Mouse (Mus musculus): Measurements from ENCODE around the gene 4930522H14Rik. TPM values are rescaled to one million over a fixed set of nuclear protein-coding genes. Genes with fewer than 3 reads are reported as not detected.

Gene 4930522H14Rik
- total RNA-seq (2021) = not detected
- long read RNA-seq, experiment 1 = 0 reads
- long read RNA-seq, experiment 2 = 0 reads

DNA sequence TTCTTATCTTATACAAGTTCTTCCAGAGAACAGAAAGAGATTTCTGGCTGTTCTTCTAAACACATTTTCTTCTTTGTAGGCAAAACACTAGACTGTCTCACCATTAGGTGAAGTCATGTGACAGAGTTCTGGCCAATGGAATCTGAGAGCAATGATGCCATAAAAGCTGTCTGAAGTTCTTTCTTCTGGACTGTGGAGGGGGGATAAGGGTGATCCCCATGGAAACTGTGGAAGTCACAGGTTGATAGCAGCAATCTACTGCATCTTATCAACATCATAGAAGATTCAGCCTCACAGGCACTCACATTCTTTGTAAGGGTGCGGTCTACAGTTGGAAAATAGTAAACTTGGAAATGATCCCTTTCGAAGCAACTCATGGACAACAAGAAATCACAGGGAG lies at the start of gene 4930522H14Rik:
Gene 4930522H14Rik (minus strand): TSS at position 187 of the 400 bp plus-strand sequence.
- no peak for DNase-seq (ENCODE audit: low spot score in 2 of 2)

DNA sequence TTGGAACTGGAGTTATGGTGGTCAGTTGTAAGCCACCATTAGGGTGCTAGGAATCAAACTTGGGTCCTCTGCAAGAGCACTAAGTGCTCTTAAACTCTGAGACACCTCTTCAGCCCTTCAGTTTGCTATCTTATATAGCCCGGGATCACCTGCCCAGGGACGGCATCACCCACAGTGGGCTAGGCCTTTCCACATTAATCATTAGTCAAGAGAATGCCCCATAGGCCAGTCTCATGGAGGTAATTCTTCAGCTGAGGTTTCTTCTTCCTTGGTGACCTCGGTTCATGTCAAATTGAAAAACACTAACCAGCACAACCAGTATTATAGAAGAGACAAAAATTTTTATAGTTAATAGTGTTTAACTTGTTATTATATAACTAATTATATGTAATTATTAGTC lies 47.3 kb upstream of the 4930522H14Rik start:
- DNase-seq (ENCODE audit: low spot score in 2 of 2) = no peak

DNA sequence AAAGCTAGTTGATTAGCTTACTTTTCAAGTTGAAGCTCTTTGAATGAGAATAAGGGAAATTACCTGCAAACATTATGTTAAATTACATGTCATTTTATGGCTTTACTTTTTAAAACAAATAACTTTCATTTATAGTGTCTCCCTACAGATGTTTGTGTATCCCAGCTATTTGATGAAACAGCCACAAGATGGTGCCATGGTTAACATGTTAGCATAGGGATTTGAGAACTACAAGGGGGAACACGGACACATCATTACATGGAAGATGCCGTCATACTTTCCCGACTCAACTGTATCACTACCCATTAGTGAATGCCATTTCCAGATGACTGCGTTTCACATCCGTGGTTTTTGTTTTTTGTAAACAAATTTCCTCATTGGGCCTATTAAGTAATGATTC lies 45.8 kb upstream of the 4930522H14Rik start:
- peak in 1 of 2 experiments; percentile 19 for DNase-seq (ENCODE audit: low spot score in 2 of 2)

DNA sequence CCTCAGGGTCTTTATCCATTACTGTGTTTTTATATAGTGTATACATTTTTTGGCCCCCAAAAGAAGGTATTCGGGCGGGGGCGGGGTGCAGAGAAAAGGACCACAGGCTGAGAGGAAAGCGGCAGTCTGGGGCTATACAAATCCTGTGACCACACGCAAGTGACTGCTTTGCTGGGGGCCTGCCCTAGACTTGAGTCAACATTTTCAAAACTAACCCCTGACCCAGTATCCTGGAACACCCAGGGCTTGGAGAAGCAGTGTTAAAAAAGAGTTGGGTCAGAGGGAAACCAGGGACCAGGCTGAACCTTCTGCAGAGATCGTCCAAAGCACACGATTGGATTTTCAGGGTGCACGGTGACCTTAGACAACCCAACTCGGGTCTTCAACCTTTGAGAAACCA lies 43.7 kb upstream of the 4930522H14Rik start:
- no peak for DNase-seq (ENCODE audit: low spot score in 2 of 2)

DNA sequence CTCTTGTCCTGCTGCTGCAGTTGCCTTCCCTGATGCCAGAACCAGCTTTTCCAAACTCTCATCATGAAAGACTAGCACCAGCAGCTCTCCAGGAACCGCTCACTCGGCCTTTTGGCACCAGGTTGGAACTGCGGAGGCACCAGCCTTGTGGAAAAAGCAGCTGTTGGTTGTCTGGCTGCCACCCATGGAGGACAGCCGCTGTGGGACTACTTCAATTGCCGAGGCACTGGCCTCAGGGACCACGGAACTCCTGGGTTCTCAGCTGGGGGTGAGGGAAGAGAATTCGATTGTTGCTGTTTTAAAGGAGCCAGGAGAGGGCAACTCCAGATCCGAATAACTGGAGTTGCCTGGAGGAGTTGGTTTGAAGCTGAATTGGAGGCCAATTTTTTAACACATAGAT lies 43.2 kb upstream of the 4930522H14Rik start:
- no peak for DNase-seq (ENCODE audit: low spot score in 2 of 2)

DNA sequence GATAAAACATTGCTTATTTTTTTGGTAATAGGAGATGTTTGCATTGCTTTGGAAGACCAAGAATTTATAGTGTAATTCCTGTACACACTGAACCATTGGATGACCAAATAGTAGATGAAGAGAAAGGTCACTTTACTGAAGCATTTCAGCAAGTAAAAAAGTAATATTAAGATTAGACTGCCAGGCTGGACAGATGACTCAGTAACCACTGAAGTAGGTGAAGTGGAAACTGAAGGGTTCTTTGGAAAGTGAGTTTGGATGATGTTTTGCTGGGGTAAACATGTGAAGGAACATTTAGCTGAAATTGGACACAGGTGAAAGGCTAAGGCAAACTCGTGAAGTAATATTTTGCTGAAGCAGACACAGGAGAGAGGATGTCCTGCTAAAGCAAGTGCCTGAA lies 41.5 kb upstream of the 4930522H14Rik start:
- DNase-seq (ENCODE audit: low spot score in 2 of 2) = no peak

DNA sequence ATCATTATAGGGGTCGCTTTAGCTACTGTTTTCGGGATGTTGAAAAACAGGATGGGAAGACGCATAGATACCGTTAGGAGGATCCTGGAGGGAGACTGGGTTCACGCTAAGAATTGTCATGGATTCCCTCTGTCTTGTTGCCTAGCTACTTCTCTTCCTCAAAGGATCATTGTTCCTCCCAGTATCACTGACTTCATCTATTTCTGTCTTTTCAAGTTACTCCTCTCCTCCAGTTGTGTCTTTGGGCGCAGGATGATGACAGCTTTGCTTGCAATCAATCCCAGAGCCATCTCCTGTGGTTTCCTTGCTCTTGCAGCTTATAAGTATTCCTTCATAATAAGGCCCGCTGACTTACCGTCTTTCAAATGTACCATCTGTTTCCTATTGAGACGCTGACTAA lies 38.3 kb upstream of the 4930522H14Rik start:
- DNase-seq (ENCODE audit: low spot score in 2 of 2) = no peak

DNA sequence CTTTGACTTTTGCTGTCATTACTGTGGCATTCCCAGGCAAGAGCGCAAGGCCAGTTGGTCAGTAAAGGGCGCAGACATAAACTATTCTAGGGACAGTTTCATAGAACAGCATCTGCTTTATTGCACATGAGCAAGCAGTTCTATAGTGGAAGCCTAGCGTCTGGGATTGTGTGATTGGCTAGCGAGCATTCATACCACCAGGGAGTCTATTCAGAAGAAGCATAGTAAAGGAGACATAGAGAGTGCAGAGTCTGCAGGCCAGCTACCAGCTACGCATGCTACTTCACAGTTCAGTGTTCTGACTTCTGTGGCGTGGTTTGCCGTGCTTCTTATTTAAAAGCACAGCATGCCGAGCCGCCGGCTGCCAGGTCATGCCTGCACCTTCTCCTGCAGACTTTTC lies 37.9 kb upstream of the 4930522H14Rik start:
- no peak for DNase-seq (ENCODE audit: low spot score in 2 of 2)

DNA sequence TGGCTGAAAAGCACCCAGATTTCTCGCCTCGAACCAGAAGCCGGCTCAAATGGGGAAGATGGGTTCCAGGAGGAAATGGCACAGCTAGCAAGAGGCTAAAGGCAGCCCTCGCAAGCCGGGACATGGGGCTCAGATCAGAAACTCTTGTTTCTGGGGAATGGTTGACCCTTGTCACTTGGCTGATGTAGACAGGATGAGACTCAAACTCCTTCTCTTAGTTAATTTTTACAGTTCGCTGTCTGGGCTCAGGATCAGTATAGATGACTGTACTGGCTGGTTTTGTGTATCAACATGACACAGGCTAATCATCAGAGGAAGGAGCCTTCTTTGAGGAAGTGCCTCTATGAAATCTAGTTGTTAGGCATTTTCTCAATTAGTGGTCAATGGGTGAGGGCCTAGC lies 33.6 kb upstream of the 4930522H14Rik start:
- no peak for DNase-seq (ENCODE audit: low spot score in 2 of 2)

DNA sequence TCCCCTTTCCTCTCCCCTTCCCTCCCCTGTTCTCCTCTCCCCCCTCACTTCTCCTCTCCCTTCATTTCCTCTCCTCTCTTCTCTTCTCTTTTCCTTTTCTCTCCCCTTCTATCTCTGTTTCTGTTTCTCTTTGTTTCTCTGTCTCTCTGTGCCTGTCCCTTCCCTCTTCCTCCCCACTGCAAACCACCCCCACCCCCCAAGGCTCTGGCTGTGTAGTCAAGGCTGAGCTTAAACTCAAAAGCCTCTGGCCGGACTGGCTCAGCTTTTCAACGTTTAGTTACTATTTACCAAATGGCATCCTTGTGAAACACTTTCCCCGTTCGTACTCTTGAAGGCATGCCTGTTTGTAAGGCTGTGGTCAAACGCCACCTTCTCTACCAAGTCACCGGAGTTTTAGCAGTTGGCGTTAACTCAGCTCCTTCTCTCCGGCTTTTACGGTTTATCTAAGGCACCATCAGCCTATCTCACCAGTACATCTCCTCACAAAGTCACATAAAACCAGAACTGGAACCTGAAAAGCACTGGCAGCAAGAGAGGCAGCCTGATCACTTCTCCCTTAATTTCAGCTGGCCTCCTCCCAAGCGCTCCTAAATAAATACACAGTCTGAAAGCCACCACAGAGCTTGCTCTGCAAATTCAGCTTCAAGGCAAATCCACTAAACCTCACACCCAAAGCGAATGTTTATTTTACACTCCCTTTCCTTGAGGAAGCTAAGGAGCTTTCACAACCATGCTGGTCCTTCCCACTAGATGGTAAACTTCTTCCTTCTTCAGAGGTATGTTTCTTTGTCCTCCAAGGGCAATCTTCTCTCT lies 19.4 kb upstream of the 4930522H14Rik start:
- DNase-seq (ENCODE audit: low spot score in 2 of 2) = peak in 1 of 2 experiments; percentile 30

DNA sequence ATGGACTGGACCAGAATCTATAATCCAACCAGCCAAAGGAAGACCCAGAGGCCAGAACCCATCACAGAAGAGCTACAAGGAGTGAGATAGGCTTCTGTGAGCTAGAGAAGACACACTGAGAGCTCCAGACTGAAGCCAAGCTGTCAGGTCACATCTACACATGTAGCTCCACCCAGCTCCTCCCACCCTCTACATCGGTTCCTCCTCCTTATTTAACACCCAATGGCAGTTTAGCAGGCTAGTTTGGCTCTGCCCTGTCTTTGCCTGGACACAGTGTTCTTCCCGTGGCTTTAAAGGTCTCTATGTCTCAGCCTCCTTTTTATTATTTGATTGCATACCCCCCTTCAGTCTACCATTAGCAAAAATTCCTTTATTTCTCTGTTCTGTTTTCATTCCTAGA lies 16.2 kb upstream of the 4930522H14Rik start:
- no peak for DNase-seq (ENCODE audit: low spot score in 2 of 2)

DNA sequence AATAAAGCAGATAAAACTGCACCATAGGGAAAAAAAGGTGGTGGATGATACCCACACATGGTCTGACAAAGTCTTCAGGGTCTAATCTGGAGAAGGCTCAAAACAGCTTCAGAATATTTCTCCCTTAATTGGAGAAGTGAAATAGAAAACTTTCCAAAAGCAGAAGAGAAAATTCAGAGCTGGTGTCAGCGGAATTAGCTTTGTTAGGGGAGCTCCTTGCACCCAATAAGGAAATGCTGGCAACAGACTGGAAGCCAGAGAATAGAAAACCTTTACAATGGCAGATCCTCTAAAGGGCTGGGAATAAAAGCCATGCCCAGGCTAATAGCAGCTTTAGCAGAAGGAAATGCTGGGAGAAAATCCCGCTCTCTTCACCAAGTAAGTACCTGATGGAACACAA lies 15.4 kb upstream of the 4930522H14Rik start:
- DNase-seq (ENCODE audit: low spot score in 2 of 2) = no peak

DNA sequence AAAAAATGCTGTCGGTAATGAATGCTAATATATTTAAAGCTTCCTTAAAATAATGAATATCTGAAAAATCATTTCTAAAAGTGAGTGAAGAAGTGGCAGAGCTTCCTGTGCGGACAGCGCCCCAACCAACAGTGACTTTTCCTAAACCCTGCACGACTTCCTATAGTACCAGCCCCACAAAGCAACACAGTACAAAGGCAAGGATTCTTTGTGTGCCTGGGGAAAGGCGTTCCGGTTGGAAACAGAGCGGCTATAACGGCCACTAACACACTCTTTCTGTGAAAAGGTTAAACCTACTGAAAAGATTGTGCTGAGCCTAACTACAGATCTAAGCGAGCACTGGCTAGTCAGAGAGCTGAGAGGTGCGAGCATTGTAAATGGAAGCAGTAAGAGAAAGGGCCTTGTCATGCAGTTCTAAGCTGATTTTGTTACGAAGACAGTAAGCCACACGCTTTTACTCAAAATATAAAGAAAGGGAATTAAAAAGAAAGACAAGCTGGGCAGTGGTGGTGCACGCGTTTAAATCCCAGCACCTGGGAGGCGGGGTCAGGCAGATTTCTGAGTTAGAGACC lies 766 bp downstream of the 4930522H14Rik start:
- no peak for DNase-seq (ENCODE audit: low spot score in 2 of 2)

DNA sequence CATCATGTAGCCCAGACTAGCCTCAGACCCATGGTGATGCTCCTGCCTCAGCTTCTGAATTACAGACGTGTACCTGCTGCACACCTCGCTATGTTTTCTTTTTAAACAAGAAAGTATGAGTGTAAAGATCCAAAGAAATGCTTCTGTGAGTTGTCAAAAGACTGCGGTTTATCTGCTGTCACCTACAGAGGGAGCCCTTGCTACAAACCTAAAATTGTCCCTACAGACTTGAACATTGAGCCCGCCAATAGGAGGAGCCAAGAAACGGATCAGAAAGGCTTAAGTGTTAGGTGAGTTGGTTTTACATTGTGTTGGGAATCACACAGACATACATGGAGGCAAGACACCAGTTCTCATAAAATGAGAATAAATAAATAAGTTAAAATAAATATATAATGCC lies 26.2 kb downstream of the 4930522H14Rik start:
- peak; percentile 15 to 75 for DNase-seq (ENCODE audit: low spot score in 2 of 2)

DNA sequence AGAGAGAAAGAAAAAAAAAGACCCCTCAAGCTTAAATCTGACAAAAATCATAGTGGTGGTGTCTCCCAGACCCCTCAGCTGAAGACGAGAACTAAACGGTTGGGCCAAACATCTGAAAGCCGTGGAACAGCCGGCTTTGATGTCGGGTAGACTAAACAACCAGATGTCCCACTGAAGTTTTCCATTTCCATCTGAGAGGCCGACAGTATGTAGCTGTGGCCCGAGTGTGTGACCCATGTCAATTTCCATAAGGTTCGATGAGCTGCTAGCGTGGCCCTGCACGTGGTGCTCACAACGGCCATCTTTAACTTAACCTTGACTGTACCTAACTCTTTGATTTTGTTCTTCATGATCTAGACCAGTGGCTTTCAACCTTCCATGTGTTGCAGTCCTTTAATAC lies 32.6 kb downstream of the 4930522H14Rik start:
- DNase-seq (ENCODE audit: low spot score in 2 of 2) = no peak

DNA sequence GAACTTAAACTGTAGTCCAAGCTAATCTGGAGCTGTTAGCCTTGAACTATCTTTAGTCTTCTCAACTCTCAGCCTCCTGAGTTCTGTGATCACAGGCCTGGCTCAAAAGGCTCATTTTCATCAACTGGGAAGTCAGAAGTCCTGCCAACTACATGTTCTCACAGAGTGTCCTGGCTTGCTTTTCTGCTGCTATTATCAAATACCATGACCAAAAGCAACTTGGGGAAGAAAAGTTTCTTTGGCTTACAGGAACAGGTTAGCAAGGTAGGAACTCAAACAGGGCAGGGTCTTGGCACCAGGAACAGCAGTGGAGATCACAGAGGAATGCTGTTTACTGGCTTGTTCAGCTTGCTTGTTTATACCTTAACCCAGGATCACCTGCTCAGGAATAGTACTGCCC lies 37.5 kb downstream of the 4930522H14Rik start:
- no peak for DNase-seq (ENCODE audit: low spot score in 2 of 2)

DNA sequence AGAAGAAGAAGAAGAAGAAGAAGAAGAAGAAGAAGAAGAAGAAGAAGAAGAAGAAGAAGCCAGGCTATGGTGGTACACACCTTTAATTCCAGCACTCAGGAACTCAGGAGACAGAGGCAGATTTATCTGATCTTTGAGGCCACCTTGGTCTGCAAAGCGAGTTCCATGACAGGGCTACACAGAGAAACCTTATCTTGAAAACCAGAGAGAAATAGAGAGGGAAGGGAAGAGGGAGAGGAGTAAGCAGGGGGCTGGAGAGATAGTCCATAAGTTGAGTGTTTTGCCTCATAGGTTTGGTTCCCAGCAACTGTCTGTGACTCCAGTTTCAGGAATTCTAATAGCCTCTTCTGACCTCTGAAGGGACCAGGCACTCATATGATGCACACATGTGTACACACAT lies 42.3 kb downstream of the 4930522H14Rik start:
- DNase-seq (ENCODE audit: low spot score in 2 of 2) = no peak

DNA sequence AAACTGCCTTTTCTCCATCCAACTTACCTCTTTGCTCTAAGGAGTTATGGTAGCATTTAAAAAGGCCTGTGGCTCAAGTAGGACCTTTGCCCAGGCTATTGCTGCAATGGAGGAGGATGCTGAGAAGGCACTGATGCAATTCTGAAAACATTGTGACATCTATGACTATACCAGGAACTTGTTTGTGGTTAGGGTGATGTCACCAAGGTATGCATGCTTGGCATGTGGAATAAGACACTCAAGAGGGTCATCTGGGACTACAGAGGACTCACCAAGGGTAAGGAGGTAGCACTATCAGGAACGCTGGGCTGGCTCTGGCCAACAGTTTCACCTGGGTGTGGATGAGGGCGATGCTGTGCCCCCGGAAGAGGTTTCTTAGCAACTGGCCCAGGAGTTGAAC lies 46.5 kb downstream of the 4930522H14Rik start, which contains the start of gene Rnf11:
Gene Rnf11 (minus strand): TSS at position 108 of the 400 bp plus-strand sequence.
- DNase-seq (ENCODE audit: low spot score in 2 of 2) = no peak

DNA sequence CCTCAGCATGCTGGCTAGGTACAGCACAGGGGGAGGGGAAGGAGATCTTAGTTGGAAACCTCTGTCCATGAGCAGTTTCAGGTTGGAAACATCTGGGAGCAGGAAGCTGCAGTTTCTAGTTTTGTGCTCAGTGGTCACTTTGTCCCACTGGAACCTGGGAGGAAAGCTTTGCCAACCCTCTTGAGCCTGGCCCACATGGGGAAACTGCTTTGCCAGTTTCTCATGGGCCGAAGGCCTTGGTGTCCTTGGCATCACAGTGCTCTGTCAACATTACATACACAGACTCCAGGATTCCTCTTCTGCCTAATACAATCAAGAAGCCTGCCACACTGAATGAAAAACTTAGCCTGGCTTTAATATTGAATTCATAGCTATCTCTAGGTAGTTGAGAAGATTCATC lies 48.4 kb downstream of the 4930522H14Rik start:
- no peak for DNase-seq (ENCODE audit: low spot score in 2 of 2)

DNA sequence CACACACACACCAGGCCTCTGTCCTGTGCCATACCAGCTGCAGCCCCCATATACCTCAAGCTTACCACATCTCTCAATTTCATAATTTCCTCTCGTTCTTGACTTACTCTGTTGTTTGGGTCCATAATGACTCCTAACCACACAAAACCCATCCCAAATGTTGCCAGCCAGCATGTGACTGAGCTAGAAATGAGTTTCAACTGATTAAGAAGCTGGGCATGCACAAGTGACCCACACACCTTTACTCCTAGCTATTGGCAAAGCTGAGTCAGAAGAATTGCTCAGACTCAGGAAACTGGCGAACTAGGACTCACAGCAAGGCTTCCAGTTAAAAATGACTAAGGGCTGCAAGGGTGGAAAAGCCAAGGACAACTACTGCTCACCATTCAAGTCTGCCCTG lies 49.7 kb downstream of the 4930522H14Rik start:
- no peak for DNase-seq (ENCODE audit: low spot score in 2 of 2)

DNA sequence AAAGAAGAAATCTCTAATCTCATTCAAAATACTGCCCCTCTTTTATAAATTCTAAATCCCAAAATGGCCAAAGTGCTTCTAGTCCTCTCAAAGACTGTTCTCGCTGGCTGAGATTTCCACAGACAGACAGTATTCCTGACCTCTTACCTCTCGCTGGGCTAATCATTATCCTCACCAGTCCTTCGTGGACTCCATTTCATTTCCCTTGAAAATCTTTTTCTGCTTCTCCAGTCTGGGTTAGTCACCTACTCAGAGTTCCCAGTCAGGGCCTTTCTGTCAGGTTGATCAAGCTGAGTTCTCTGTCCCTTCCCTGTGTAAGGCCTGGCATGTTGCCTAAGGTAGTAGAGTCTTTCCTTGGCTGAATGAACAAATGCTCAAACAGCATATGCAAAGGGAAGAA lies 53.6 kb downstream of the 4930522H14Rik start:
- no peak for DNase-seq (ENCODE audit: low spot score in 2 of 2)

DNA sequence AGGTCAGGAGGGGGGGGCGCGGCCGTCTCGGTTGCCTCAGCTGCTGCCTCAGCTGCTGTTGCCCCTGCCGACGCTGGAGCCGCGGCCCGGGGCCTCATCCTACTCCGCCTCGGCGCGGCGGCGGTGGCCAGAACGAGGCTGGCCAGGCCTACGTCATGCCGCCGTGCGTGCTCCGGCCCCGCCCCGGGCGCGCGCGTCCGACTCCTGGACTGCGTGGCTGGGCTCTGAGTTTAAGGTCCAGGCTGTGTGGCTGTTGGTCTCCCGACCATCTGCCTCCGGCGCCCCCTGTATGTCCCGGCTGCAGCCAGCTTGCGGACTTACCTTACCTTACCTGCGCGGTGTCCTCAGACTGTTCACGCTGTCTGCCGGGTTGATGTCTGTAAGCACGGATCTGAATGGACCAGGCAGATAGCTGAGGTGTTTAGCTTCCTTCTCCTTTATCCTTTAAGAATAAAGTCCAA lies 54.5 kb downstream of the 4930522H14Rik start:
- DNase-seq (ENCODE audit: low spot score in 2 of 2) = peak; percentile 86 to 88
